Mouse (Mus musculus) forebrain, embryonic 13.5 days (tissue): ENCODE results near the gene Nrl. TPM values are rescaled to one million over a fixed set of nuclear protein-coding genes. Genes with fewer than 3 reads are reported as not detected.

Experiments
- ATAC-seq: fragments of 200-750 bp; cut with Nextera tagmentation; 2 replicates; pipeline ENCODE4 v1.8.0; 2017
- H3K27ac ChIP-seq: fragments of 300-500 bp; sonication (generic); 2 replicates; pipeline ENCODE4 v1.5.1; 2015; ENCODE audit warnings: inconsistent platforms, mild to moderate bottlenecking, moderate library complexity
- H3K27me3 ChIP-seq: fragments of 300-500 bp; sonication (generic); 2 replicates; pipeline ENCODE4 v1.6.1; 2015; ENCODE audit warnings: mild to moderate bottlenecking, inconsistent platforms
- H3K36me3 ChIP-seq: fragments of 300-500 bp; sonication (generic); 2 replicates; pipeline ENCODE4 v1.6.1; 2015; ENCODE audit warnings: mild to moderate bottlenecking, inconsistent platforms; ENCODE audit not compliant: poor library complexity, severe bottlenecking
- H3K4me1 ChIP-seq: fragments of 300-500 bp; sonication (generic); 2 replicates; pipeline ENCODE4 v1.6.1; 2015; ENCODE audit warnings: inconsistent platforms
- H3K4me2 ChIP-seq: fragments of 300-500 bp; sonication (generic); 2 replicates; pipeline ENCODE4 v1.6.1; 2015; ENCODE audit warnings: inconsistent platforms, mild to moderate bottlenecking, moderate library complexity
- H3K4me3 ChIP-seq: fragments of 300-500 bp; sonication (generic); 2 replicates; pipeline ENCODE4 v1.5.1; 2015; ENCODE audit warnings: mild to moderate bottlenecking, inconsistent platforms
- H3K9ac ChIP-seq: fragments of 300-500 bp; sonication (generic); 2 replicates; pipeline ENCODE4 v1.6.1; 2015; ENCODE audit warnings: mild to moderate bottlenecking, inconsistent platforms
- H3K9me3 ChIP-seq: fragments of 300-500 bp; sonication (generic); replicated peaks from 2 replicates; pipeline ENCODE4 v1.6.1; 2016; ENCODE audit warnings: inconsistent platforms
- WGBS: fragments of 180-500 bp; shearing (Covaris S2); methylation state at CpG from one replicate; pipeline ENCODE4 v1.1.7; 2015; 5-methylcytosine and 5-hydroxymethylcytosine counted together
- polyA plus RNA-seq: library from polyadenylated mRNA; unstranded; fragments of >200 nt; fragmentation: Nextera tagmentation; extraction: Ambion mirVana; gene quantifications from 2 replicates; pipeline ENCODE4 v1.2.1, GENCODE M21; 2015

Nrl gene
- polyA plus RNA-seq: not detected in 2 replicates

- Histone ChIP-seq H3K27ac (no peak within 1 kb of the TSS), H3K4me2 (no peak within 1 kb of the TSS), H3K4me1 (peaks cover 10% of the 10 kb centered on the region; the same call in 1 of the 2 replicates), H3K9me3 (no peaks in the 10 kb centered on the region), H3K27me3 (peaks cover 21% of the 10 kb centered on the region), H3K9ac (no peak within 1 kb of the TSS), H3K36me3 (no peaks in the 10 kb centered on the region), H3K4me3 (no peak within 1 kb of the TSS)
- 44% methylated on average over 8 of the region's 8 CpGs for WGBS
- ATAC-seq: no peak
These were observed at the start of gene Nrl for GRCm38 (mm10) chr14:55524785-55525184. TSS of gene Nrl (minus strand) at chr14:55524981.

GRCm38 (mm10) chr14:55571760-55572159, 47.0 kb upstream of the Nrl start:
- ATAC-seq: no peak
- Histone ChIP-seq H3K4me1 (no peaks in the 10 kb centered on the region), H3K4me2 (no peak overlapping the region), H3K27me3 (no peaks in the 10 kb centered on the region), H3K4me3 (no peak overlapping the region), H3K9ac (no peak overlapping the region), H3K9me3 (no peaks in the 10 kb centered on the region), H3K36me3 (peaks cover 40% of the 10 kb centered on the region), H3K27ac (no peak overlapping the region)

GRCm38 (mm10) chr14:55570588-55570987, 45.8 kb upstream of the Nrl start:
- no peak for ATAC-seq
- H3K27me3 ChIP-seq: no peaks in the 10 kb centered on the region
- no peaks in the 10 kb centered on the region for H3K4me1 ChIP-seq
- no peaks in the 10 kb centered on the region for H3K9me3 ChIP-seq
- WGBS: 88% methylated on average over 2 of the region's 2 CpGs
- H3K4me3 ChIP-seq: no peak overlapping the region
- peaks cover 52% of the 10 kb centered on the region for H3K36me3 ChIP-seq
- H3K27ac ChIP-seq: no peak overlapping the region
- H3K9ac ChIP-seq: no peak overlapping the region
- no peak overlapping the region for H3K4me2 ChIP-seq

- WGBS: 86% methylated on average over 3 of the region's 3 CpGs
- no peak overlapping the region for H3K4me3 ChIP-seq
- H3K4me1 ChIP-seq: no peaks in the 10 kb centered on the region
- no peak overlapping the region for H3K4me2 ChIP-seq
- H3K9me3 ChIP-seq: no peaks in the 10 kb centered on the region
- peaks cover 78% of the 10 kb centered on the region for H3K36me3 ChIP-seq
- H3K27me3 ChIP-seq: no peaks in the 10 kb centered on the region
- H3K27ac ChIP-seq: no peak overlapping the region
- ATAC-seq: no peak
- H3K9ac ChIP-seq: no peak overlapping the region
These were observed 42.7 kb upstream of the Nrl start for GRCm38 (mm10) chr14:55567496-55567895.

GRCm38 (mm10) chr14:55565748-55566147, 41.0 kb upstream of the Nrl start:
- Histone ChIP-seq H3K9ac (no peak overlapping the region), H3K27me3 (no peaks in the 10 kb centered on the region), H3K4me1 (peaks cover 13% of the 10 kb centered on the region), H3K27ac (no peak overlapping the region), H3K4me3 (no peak overlapping the region), H3K36me3 (peaks cover 76% of the 10 kb centered on the region), H3K9me3 (no peaks in the 10 kb centered on the region), H3K4me2 (no peak overlapping the region)
- 85% methylated on average over 3 of the region's 3 CpGs for WGBS
- no peak for ATAC-seq

GRCm38 (mm10) chr14:55563249-55563648, 38.5 kb upstream of the Nrl start:
- no peak overlapping the region for H3K4me3 ChIP-seq
- peaks cover 21% of the 10 kb centered on the region for H3K4me1 ChIP-seq
- no peak overlapping the region for H3K27ac ChIP-seq
- no peaks in the 10 kb centered on the region for H3K27me3 ChIP-seq
- WGBS: 91% methylated on average over 11 of the region's 11 CpGs
- peaks cover 53% of the 10 kb centered on the region for H3K36me3 ChIP-seq
- no peak overlapping the region for H3K9ac ChIP-seq
- H3K4me2 ChIP-seq: no peak overlapping the region
- ATAC-seq: no peak
- H3K9me3 ChIP-seq: no peaks in the 10 kb centered on the region

- H3K27ac ChIP-seq: no peak overlapping the region
- ATAC-seq: no peak
- no peak overlapping the region for H3K9ac ChIP-seq
- peaks cover 39% of the 10 kb centered on the region for H3K36me3 ChIP-seq
- 86% methylated on average over 10 of the region's 10 CpGs for WGBS
- H3K4me1 ChIP-seq: peaks cover 21% of the 10 kb centered on the region
- H3K9me3 ChIP-seq: no peaks in the 10 kb centered on the region
- H3K27me3 ChIP-seq: no peaks in the 10 kb centered on the region
- H3K4me2 ChIP-seq: peak overlapping the region; percentile 77; the same call in 1 of the 2 replicates
- no peak overlapping the region for H3K4me3 ChIP-seq
These were observed 37.1 kb upstream of the Nrl start for GRCm38 (mm10) chr14:55561860-55562259.

- Histone ChIP-seq H3K36me3 (peaks cover 25% of the 10 kb centered on the region), H3K4me3 (peak within 1 kb of the TSS; percentile 66), H3K27me3 (no peaks in the 10 kb centered on the region), H3K4me2 (peak within 1 kb of the TSS; percentile 77), H3K4me1 (peaks cover 21% of the 10 kb centered on the region), H3K27ac (peak within 1 kb of the TSS; percentile 98), H3K9me3 (no peaks in the 10 kb centered on the region), H3K9ac (peak within 1 kb of the TSS; percentile 87)
- peak; percentile 98 for ATAC-seq
- under 1% methylated on average over 51 of the region's 51 CpGs for WGBS
These were observed 35.7 kb upstream of the Nrl start, which contains the start of gene A730061H03Rik for GRCm38 (mm10) chr14:55560202-55561073. TSS of gene A730061H03Rik (minus strand) at chr14:55560406.

- Histone ChIP-seq H3K27me3 (no peaks in the 10 kb centered on the region), H3K36me3 (peaks cover 18% of the 10 kb centered on the region), H3K4me1 (peaks cover 21% of the 10 kb centered on the region), H3K9me3 (no peaks in the 10 kb centered on the region), H3K4me2 (peak within 1 kb of the TSS; percentile 77), H3K27ac (peak within 1 kb of the TSS; percentile 98), H3K9ac (peak within 1 kb of the TSS; percentile 87), H3K4me3 (peak within 1 kb of the TSS; percentile 66)
- WGBS: 0% methylated on average over 27 of the region's 27 CpGs
- peak; percentile 80 for ATAC-seq
These were observed 35.0 kb upstream of the Nrl start, which contains the start of gene Dcaf11 for GRCm38 (mm10) chr14:55559799-55560201. TSS of gene Dcaf11 (plus strand) at chr14:55560006.

GRCm38 (mm10) chr14:55558740-55559448, 34.1 kb upstream of the Nrl start:
- H3K27ac ChIP-seq: no peak overlapping the region
- no peaks in the 10 kb centered on the region for H3K9me3 ChIP-seq
- WGBS: 58% methylated on average over 6 of the region's 6 CpGs
- peak overlapping the region; percentile 87 for H3K9ac ChIP-seq
- peaks cover 21% of the 10 kb centered on the region for H3K4me1 ChIP-seq
- H3K36me3 ChIP-seq: peaks cover 9% of the 10 kb centered on the region
- H3K4me2 ChIP-seq: peak overlapping the region; percentile 77
- H3K4me3 ChIP-seq: peak overlapping the region; percentile 66
- H3K27me3 ChIP-seq: no peaks in the 10 kb centered on the region
- no peak for ATAC-seq

GRCm38 (mm10) chr14:55557587-55557986, 32.8 kb upstream of the Nrl start:
- no peak for ATAC-seq
- H3K36me3 ChIP-seq: no peaks in the 10 kb centered on the region
- WGBS: 91% methylated on average over 3 of the region's 3 CpGs

GRCm38 (mm10) chr14:55557003-55557402, 32.2 kb upstream of the Nrl start:
- Histone ChIP-seq H3K9me3 (no peaks in the 10 kb centered on the region), H3K4me1 (peaks cover 19% of the 10 kb centered on the region), H3K9ac (no peak overlapping the region), H3K4me3 (no peak overlapping the region), H3K27me3 (no peaks in the 10 kb centered on the region), H3K27ac (no peak overlapping the region), H3K36me3 (no peaks in the 10 kb centered on the region), H3K4me2 (no peak overlapping the region)
- ATAC-seq: no peak
- 26% methylated on average over 5 of the region's 5 CpGs for WGBS

More at GRCm38 (mm10) chr14:55557587-55557986, 32.8 kb upstream of the Nrl start:
- Histone ChIP-seq H3K27me3 (no peaks in the 10 kb centered on the region), H3K9me3 (no peaks in the 10 kb centered on the region), H3K27ac (no peak overlapping the region), H3K9ac (no peak overlapping the region), H3K4me2 (no peak overlapping the region), H3K4me1 (peaks cover 21% of the 10 kb centered on the region), H3K4me3 (no peak overlapping the region)
